Mouse (Mus musculus) CH12.LX (cell line): ENCODE results near the gene Cnih3.

Experiments
- CTCF ChIP-seq, 2 experiments: IDR thresholded peaks in 1 of 2; conservative IDR thresholded peaks in 1 of 2; 2 replicates each; pipeline ENCODE4 v1.5.1; 2011 to 2012; ENCODE audit warnings: low read depth in 2 of 2, low read length in 2 of 2, improper control_type of control experiment in 1 of 2, inconsistent platforms in 1 of 2, mild to moderate bottlenecking in 1 of 2, moderate library complexity in 1 of 2
- POLR2A ChIP-seq: IDR thresholded peaks from 2 replicates; pipeline ENCODE4 v1.6.1; 2011; ENCODE audit warnings: low read depth, mild to moderate bottlenecking, improper control_type of control experiment, low read length

DNA sequence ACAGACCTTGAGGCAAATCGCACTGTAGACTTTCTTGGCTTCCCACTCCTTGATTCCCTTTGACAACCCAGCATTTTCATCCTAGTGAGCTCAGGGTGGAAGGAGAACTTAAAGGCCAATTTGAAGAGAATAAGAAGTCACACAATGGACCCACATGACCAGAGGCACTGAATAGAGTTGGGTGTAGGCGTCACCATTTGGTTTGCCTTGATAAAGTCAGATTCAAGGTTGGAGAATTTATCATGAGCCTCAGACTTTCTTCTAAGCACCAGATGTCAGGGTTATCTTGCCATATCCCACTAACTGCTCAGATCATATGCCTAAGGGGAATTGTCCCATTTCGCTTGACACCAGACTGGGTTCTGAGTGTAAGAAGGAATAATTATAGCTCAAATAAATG is 29.3 kb upstream of the Cnih3 start:
- TF ChIP-seq CTCF (conservative IDR thresholded peaks at IDR 0.05 in 1 of 2, IDR thresholded peaks at IDR 0.05 in 1 of 2; ENCODE audit: low read depth in 2 of 2, low read length in 2 of 2) (no peak), POLR2A (no peak)
